Mouse (Mus musculus) cerebellum, postnatal 25 days (tissue): ENCODE data around the gene Gm45062.
A peak's percentile ranks its signal among the peaks of the same experiment; 100 is the strongest.

Source experiments
- DNase-seq, 2 experiments: peaks; one replicate each; pipeline ENCODE4 v3.0.0; 2021; ENCODE audit warnings: mixed read lengths in 2 of 2

Gene Gm45062

DNA sequence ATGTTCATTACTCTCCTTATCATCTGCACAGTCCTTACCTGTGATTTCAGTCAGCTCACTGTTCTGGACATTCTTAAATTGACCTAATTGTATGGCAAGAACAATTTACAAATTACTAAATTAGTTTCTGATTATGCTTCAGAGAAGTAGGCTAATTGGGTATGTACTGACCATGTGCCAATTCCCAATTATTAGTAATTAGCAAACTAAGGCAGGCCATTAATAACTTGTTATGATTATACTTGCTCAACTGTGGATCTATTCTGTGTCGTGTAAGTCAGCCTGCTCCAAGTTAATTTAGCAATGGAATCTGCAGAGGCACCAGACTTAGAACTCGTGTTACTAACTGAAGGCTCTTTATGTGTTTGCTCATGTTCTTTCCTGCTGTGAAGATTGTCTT is 113.8 kb downstream of the Gm45062 start:
- no peak for DNase-seq

DNA sequence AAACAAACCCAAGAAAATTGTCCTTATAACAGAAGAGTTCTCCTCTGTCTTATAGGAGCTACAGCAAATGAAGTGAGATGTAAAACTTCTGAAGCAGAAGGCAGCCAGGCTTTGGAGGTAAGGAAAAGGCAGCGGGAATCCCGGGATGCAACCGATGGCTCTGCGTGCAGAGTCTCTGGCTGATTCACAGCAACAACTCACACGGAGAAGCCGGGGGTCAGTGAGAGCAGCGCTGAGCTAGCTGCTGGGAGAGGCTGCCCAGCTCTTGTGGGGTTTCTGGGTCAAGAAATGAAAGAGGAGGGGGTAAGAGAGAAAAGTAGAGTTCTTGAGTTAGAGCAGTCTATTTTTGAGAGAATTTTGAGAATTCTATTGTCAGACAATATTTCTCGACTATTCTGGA is 114.6 kb downstream of the Gm45062 start:
- DNase-seq, result peak; percentile 30 to 35

DNA sequence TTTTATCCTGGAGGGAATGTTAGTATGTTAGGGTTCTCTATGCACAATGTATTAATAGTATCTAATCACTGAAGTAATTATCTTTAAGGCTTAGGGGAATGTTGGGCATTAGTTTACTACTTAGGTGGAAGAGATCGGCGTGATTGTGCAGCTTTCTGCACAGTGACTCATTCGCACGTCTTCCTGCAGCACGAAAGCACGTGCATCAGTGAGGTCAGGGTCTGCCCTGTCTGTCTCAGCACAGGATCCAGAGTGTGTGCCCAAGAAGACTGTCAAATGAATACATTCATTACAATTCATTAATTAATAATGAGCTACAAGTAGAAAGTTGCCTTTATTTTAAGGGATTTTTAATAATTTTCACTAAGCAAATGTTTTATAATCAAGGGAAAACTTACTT is 115.0 kb downstream of the Gm45062 start:
- no peak for DNase-seq

DNA sequence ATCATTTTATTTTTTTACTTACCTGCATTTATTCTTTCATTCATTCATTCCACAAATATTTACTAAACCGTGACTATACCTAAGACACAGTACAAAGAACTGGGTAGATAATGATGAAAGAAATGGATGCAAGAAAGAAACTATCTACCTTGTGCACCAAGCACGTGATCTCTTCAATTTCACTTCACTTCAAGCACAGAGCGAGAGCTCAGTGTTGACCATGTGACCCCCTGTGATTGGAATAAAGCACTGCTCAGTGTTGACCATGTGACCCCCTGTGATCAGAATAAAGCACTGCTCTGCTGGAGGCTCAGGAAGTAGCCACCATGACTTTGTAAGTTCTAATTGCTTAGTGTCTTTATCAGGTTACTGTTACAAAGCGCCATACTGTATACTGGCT is 115.5 kb downstream of the Gm45062 start:
- DNase-seq, result no peak

GRCm38 (mm10) chr6:8376351-8376750 is 117.1 kb downstream of the Gm45062 start:
- no peak for DNase-seq

DNA sequence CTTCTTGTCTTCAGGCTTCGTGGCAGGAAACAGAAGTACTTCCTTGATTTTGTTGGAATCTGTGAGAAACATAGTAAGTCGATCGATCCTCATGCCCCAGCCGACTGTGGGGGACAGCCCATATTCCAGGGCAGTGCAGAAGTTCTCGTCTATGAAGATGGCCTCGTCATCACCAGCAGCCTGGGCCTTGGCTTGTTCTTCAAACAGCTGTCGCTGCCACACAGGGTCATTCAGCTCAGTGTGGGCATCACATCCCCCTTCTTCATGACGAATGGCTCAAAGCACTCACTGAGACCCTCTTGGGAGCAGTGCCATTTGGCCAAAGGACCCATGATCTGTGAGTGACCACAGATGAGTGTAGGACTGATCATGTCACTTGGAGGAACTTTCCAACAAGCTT is 118.4 kb downstream of the Gm45062 start:
- no peak for DNase-seq

GRCm38 (mm10) chr6:8389307-8389706 is 130.1 kb downstream of the Gm45062 start:
- DNase-seq, result no peak

GRCm38 (mm10) chr6:8390296-8390695 is 131.0 kb downstream of the Gm45062 start:
- no peak for DNase-seq

DNA sequence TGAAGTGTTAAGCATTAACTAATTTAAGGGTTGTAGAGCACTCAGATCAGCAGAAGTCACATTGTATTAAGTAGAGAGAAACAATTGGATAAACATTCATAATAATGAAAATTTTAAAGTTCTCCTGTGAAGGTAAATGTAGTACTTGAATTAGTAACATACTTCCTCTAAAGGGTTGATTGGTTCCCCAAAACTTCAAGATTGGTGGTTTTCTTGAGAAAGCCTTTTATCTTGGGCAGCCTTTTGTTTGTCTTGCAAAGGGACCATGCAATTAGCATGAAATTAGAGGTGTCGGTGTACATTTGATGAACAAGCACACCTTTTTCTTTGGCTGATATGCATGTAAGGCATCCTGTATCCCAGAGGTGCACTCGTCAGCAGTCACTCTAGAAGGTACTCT is 131.7 kb downstream of the Gm45062 start:
- no peak for DNase-seq

DNA sequence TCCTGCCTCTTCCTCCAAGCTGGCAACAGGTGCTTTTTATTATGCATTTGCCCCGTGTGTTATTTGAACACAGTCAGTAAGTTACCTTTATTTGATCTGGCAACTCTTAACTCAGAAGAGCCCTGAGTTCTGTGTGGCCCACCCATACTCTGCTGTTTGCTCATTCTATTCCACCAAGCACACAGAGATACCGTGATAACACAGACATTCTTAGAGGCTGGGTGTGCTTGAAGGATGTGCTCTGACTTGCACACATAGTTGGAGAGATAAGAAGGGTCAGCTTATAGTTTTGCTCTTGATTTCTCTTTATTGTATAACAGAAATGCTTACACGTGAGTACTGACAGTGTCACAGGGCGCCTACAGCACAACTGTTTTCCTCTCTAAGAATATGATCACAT is 133.8 kb downstream of the Gm45062 start:
- no peak for DNase-seq

GRCm38 (mm10) chr6:8394044-8394443 is 134.8 kb downstream of the Gm45062 start:
- DNase-seq, result no peak

GRCm38 (mm10) chr6:8395061-8395460 is 135.8 kb downstream of the Gm45062 start:
- no peak for DNase-seq

DNA sequence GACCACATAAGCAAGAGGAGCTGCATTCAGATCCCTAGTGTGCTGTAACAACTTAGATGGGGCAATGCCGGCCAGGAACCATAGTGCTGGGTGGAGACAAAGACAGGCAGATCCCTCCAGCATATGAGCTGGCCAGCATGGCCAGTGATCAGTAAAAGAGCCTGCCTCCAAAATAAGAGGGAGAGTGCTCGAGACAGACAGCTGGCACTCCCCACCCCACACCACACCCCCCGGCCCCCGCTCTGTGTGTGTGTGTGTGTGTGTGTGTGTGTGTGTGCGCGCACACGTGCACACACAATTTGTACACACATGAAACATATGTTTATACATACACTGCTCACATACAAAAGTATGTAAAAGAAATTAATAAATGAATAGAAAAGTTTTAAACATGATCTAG is 138.0 kb downstream of the Gm45062 start:
- no peak for DNase-seq

GRCm38 (mm10) chr6:8399710-8400109 is 140.5 kb downstream of the Gm45062 start:
- no peak for DNase-seq

DNA sequence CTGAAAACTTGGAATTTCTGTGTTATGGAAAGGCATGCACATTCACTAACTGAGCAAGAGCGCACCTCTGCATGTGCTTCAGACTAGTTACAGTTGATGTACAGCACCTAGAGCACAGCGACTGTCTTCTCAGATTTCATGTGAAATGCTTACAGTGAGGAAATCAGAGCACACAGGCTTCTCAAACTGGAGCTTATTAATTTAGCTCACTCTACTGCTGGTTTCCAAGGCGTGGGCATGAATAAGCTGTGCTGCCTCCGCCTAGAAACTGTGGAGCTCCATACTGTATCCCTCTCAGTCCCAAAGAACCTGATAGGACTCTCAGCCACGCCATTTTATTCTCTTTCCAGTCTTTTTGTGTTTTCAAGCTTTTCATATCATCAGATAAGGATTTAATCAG is 143.9 kb downstream of the Gm45062 start:
- DNase-seq, result no peak

- DNase-seq, result no peak
These were observed 146.6 kb downstream of the Gm45062 start for GRCm38 (mm10) chr6:8405844-8406243.

DNA sequence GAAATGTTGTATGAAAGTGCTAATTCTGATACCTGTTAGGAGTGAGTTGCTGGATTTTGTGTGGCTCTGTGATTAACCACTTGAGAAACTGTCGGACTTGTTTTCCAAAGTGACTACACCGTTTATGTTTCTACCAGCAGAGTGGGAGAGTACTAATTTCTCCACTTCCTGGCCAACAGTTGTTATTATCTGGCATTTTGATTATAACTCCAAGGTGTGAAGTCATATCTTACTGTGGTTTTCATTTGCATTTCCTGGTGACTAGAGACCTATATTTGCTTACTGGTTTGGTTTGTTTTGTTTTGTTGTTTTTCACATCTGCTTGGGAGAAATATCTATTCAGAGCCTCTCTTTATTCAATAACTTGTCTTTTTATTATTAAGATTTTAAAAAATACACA is 149.1 kb downstream of the Gm45062 start:
- DNase-seq, result no peak

DNA sequence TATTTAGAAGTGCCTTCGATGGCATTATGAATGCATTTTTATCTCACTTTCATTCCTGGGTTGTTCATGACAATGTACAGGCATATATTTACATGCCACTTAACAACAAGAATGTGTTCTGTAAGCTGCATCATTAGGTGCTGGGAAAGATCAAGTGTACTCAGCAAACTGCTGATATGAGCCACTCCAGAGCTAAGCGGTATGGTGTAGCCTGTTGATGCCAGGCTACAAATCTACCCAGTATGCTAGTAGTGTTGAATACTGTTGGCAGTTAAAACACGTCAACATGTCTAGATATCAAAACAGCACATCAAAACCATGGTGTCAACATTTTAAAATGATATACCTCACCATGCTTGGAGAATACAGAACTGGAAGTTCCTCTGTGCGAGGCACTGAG is 150.6 kb downstream of the Gm45062 start:
- DNase-seq, result no peak

GRCm38 (mm10) chr6:8412845-8413598 is 153.8 kb downstream of the Gm45062 start:
- peak; percentile 71 to 80 for DNase-seq

DNA sequence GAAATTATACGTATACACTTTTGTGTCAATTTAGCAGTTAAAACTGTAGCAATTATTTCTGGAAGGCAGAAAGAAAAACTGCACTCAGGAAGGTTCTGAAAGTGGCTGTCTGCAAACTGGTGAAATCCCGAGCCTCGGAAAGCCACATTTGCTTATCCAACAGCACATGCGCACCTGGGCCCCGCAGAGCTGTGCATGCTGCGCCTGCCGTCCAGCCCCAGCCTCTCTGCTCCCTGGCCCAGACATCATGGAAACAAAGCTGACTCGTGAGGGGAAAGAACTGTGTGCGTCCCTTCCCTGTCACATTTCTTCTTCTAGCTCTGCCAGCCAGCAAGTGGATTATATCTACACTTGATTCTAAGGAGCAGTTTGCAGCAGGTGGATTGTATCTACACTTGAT is 154.8 kb downstream of the Gm45062 start:
- peak; percentile 69 to 75 for DNase-seq

GRCm38 (mm10) chr6:8415823-8416222 is 156.6 kb downstream of the Gm45062 start:
- no peak for DNase-seq

- no peak for DNase-seq
These were observed 157.7 kb downstream of the Gm45062 start for GRCm38 (mm10) chr6:8416802-8417569.

- DNase-seq, result no peak
These were observed 160.4 kb downstream of the Gm45062 start for GRCm38 (mm10) chr6:8419485-8420186.

DNA sequence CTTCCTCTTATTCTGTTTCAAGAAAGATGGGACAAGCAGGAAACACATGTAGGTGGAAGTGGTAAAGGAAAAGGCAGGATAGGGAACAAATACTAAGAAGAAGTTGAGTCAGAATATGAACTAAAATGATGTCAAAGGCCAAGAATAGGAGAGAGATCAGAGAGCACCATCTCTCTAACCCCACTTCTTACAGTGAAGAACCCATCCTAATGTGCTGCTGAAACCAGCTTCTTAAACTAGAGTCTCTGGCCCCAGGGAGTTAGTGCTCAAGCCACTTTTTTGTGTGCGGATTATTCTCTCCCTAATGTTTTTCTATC is 160.9 kb downstream of the Gm45062 start:
- DNase-seq, result no peak
